Mouse (Mus musculus) bone marrow, adult 2 months (tissue): ENCODE measurements around the gene Dnmt3b.
A peak's percentile ranks its signal among the peaks of the same experiment; 100 is the strongest.

Source experiments
- CTCF ChIP-seq: fragments of 200-500 bp; IDR thresholded peaks from 2 replicates; pipeline ENCODE4 v1.5.1; 2011; ENCODE audit warnings: low read length, control low read depth; ENCODE audit not compliant: control insufficient read depth, insufficient read depth
- POLR2A ChIP-seq: fragments of 200-500 bp; IDR thresholded peaks from 2 replicates; pipeline ENCODE4 v1.6.1; 2011; ENCODE audit warnings: low read depth, mild to moderate bottlenecking, control low read depth, low read length, borderline replicate concordance; ENCODE audit not compliant: control insufficient read depth

DNA sequence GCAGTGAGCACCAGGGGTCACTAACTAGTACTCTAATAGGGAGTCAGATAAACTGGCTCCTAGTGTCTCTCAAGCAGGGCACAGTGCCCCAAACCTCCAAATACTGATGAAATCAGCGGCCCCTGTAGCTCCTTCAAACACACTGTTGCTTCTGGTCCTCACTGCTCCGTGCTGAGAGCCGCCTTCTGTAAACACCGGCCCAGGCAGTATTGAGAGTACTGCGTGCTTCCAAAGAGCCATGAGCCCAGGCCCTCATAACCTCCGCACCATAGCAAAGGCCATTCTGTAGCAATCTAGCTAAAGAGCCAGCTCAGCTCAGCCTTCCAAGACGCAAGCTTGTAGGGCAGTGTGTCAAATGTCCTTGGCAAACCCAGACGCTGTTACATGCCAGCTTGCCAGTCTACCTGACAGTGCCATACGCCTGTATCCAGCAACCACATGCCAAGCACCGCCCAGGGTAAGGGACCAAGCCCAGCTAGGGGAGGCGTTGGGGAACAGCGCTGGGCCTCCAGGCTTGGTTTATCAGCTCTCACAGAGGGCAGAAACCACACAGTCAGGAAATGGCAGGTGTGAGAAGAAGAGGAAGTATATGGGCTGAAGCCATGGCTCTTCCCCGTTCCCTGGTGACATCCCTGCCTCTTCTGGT is 41.3 kb upstream of the Dnmt3b start:
- peak; percentile 43; the same call in 1 of the 2 replicates for TF ChIP-seq POLR2A
- no peak for TF ChIP-seq CTCF
